Mouse (Mus musculus): ENCODE measurements around the gene Cers4. TPM values are rescaled to one million over a fixed set of nuclear protein-coding genes. Genes with fewer than 3 reads are reported as not detected.
A peak's percentile ranks its signal among the peaks of the same experiment; 100 is the strongest.

Cers4 gene
- polyA plus RNA-seq, 1 experiment from 2014 or later: 46.2 TPM

- Histone ChIP-seq H3K36me3 (ENCODE audit: control insufficient read depth, insufficient read depth, low read length) (no peaks in the 10 kb centered on the region), H3K27me3 (ENCODE audit: control insufficient read depth, insufficient read depth, low read length) (no peaks in the 10 kb centered on the region), H3K9ac (replicated peaks; ENCODE audit: low read depth, low read length) (peak overlapping the region; percentile 71), H3K4me2 (ENCODE audit: low read depth, low read length) (peak overlapping the region; percentile 74), H3K9me3 (ENCODE audit: control insufficient read depth, low read length) (no peaks in the 10 kb centered on the region), H3K4me1 (ENCODE audit: control insufficient read depth, insufficient read depth, low read length) (no peaks in the 10 kb centered on the region), H3K27ac (ENCODE audit: low read depth, low read length) (peak overlapping the region; percentile 67), H3K4me3 (ENCODE audit: low read depth, low read length) (peak overlapping the region; percentile 57)
- WGBS: 7% methylated on average over 21 of the region's 21 CpGs
- ATAC-seq (ENCODE audit: low read depth): peak; percentile 67
These were observed 1.0 kb downstream of the Cers4 start for GRCm38 (mm10) chr8:4493686-4494440.

- no peaks in the 10 kb centered on the region for H3K4me1 ChIP-seq (ENCODE audit: control insufficient read depth, insufficient read depth, low read length)
- WGBS: 52% methylated on average over 6 of the region's 6 CpGs
- H3K4me2 ChIP-seq (ENCODE audit: low read depth, low read length): peak overlapping the region; percentile 0; the same call in 1 of the 2 replicates
- H3K36me3 ChIP-seq (ENCODE audit: control insufficient read depth, insufficient read depth, low read length): no peaks in the 10 kb centered on the region
- H3K9ac ChIP-seq (replicated peaks; ENCODE audit: low read depth, low read length): no peak overlapping the region
- H3K9me3 ChIP-seq (ENCODE audit: control insufficient read depth, low read length): no peaks in the 10 kb centered on the region
- ATAC-seq (ENCODE audit: low read depth): no peak
- H3K27me3 ChIP-seq (ENCODE audit: control insufficient read depth, insufficient read depth, low read length): no peaks in the 10 kb centered on the region
- no peak overlapping the region for H3K27ac ChIP-seq (ENCODE audit: low read depth, low read length)
- H3K4me3 ChIP-seq (ENCODE audit: low read depth, low read length): no peak overlapping the region
These were observed 3.1 kb downstream of the Cers4 start for GRCm38 (mm10) chr8:4495976-4496375.

GRCm38 (mm10) chr8:4497610-4498009, 4.8 kb downstream of the Cers4 start:
- no peaks in the 10 kb centered on the region for H3K36me3 ChIP-seq (ENCODE audit: control insufficient read depth, insufficient read depth, low read length)
- H3K9me3 ChIP-seq (ENCODE audit: control insufficient read depth, low read length): no peaks in the 10 kb centered on the region
- no peak overlapping the region for H3K4me2 ChIP-seq (ENCODE audit: low read depth, low read length)
- no peaks in the 10 kb centered on the region for H3K4me1 ChIP-seq (ENCODE audit: control insufficient read depth, insufficient read depth, low read length)
- 100% methylated on average over 1 of the region's 1 CpGs for WGBS
- ATAC-seq (ENCODE audit: low read depth): no peak
- H3K27ac ChIP-seq (ENCODE audit: low read depth, low read length): no peak overlapping the region
- no peak overlapping the region for H3K9ac ChIP-seq (replicated peaks; ENCODE audit: low read depth, low read length)
- no peak overlapping the region for H3K4me3 ChIP-seq (ENCODE audit: low read depth, low read length)
- no peaks in the 10 kb centered on the region for H3K27me3 ChIP-seq (ENCODE audit: control insufficient read depth, insufficient read depth, low read length)

- ATAC-seq (ENCODE audit: low read depth): no peak
- WGBS: 78% methylated on average over 1 of the region's 1 CpGs
- Histone ChIP-seq H3K36me3 (ENCODE audit: control insufficient read depth, insufficient read depth, low read length) (no peaks in the 10 kb centered on the region), H3K4me3 (ENCODE audit: low read depth, low read length) (no peak overlapping the region), H3K4me1 (ENCODE audit: control insufficient read depth, insufficient read depth, low read length) (no peaks in the 10 kb centered on the region), H3K4me2 (ENCODE audit: low read depth, low read length) (no peak overlapping the region), H3K27me3 (ENCODE audit: control insufficient read depth, insufficient read depth, low read length) (no peaks in the 10 kb centered on the region), H3K27ac (ENCODE audit: low read depth, low read length) (no peak overlapping the region), H3K9me3 (ENCODE audit: control insufficient read depth, low read length) (no peaks in the 10 kb centered on the region), H3K9ac (replicated peaks; ENCODE audit: low read depth, low read length) (no peak overlapping the region)
These were observed 12.5 kb downstream of the Cers4 start for GRCm38 (mm10) chr8:4505364-4505763.

- Histone ChIP-seq H3K4me3 (ENCODE audit: low read depth, low read length) (no peak overlapping the region), H3K9ac (replicated peaks; ENCODE audit: low read depth, low read length) (no peak overlapping the region), H3K9me3 (ENCODE audit: control insufficient read depth, low read length) (no peaks in the 10 kb centered on the region), H3K27ac (ENCODE audit: low read depth, low read length) (no peak overlapping the region), H3K4me2 (ENCODE audit: low read depth, low read length) (no peak overlapping the region), H3K27me3 (ENCODE audit: control insufficient read depth, insufficient read depth, low read length) (no peaks in the 10 kb centered on the region), H3K36me3 (ENCODE audit: control insufficient read depth, insufficient read depth, low read length) (no peaks in the 10 kb centered on the region), H3K4me1 (ENCODE audit: control insufficient read depth, insufficient read depth, low read length) (no peaks in the 10 kb centered on the region)
- WGBS: 86% methylated on average over 5 of the region's 5 CpGs
- ATAC-seq (ENCODE audit: low read depth): no peak
These were observed 14.7 kb downstream of the Cers4 start for GRCm38 (mm10) chr8:4507527-4507926.

GRCm38 (mm10) chr8:4510824-4511223, 18.0 kb downstream of the Cers4 start:
- ATAC-seq (ENCODE audit: low read depth): no peak; the same call in 1 of the 2 replicates
- no peak overlapping the region for H3K4me2 ChIP-seq (ENCODE audit: low read depth, low read length)
- H3K4me1 ChIP-seq (ENCODE audit: control insufficient read depth, insufficient read depth, low read length): no peaks in the 10 kb centered on the region
- H3K27me3 ChIP-seq (ENCODE audit: control insufficient read depth, insufficient read depth, low read length): no peaks in the 10 kb centered on the region
- no peak overlapping the region for H3K27ac ChIP-seq (ENCODE audit: low read depth, low read length)
- no peak overlapping the region for H3K4me3 ChIP-seq (ENCODE audit: low read depth, low read length)
- H3K9ac ChIP-seq (replicated peaks; ENCODE audit: low read depth, low read length): no peak overlapping the region
- no peaks in the 10 kb centered on the region for H3K36me3 ChIP-seq (ENCODE audit: control insufficient read depth, insufficient read depth, low read length)
- WGBS: 92% methylated on average over 4 of the region's 4 CpGs
- no peaks in the 10 kb centered on the region for H3K9me3 ChIP-seq (ENCODE audit: control insufficient read depth, low read length)

GRCm38 (mm10) chr8:4511429-4512115, 18.7 kb downstream of the Cers4 start:
- no peak for ATAC-seq (ENCODE audit: low read depth)
- H3K27ac ChIP-seq (ENCODE audit: low read depth, low read length): no peak overlapping the region
- 46% methylated on average over 2 of the region's 2 CpGs for WGBS

GRCm38 (mm10) chr8:4512116-4512495, 19.3 kb downstream of the Cers4 start:
- H3K27ac ChIP-seq (ENCODE audit: low read depth, low read length): no peak overlapping the region

More at GRCm38 (mm10) chr8:4511429-4512115, 18.7 kb downstream of the Cers4 start:
- no peak overlapping the region for H3K4me2 ChIP-seq (ENCODE audit: low read depth, low read length)
- no peak overlapping the region for H3K4me3 ChIP-seq (ENCODE audit: low read depth, low read length)
- H3K4me1 ChIP-seq (ENCODE audit: control insufficient read depth, insufficient read depth, low read length): no peaks in the 10 kb centered on the region
- no peaks in the 10 kb centered on the region for H3K9me3 ChIP-seq (ENCODE audit: control insufficient read depth, low read length)
- H3K27me3 ChIP-seq (ENCODE audit: control insufficient read depth, insufficient read depth, low read length): no peaks in the 10 kb centered on the region
- no peaks in the 10 kb centered on the region for H3K36me3 ChIP-seq (ENCODE audit: control insufficient read depth, insufficient read depth, low read length)
- no peak overlapping the region for H3K9ac ChIP-seq (replicated peaks; ENCODE audit: low read depth, low read length)

GRCm38 (mm10) chr8:4516162-4516561, 23.3 kb downstream of the Cers4 start:
- Histone ChIP-seq H3K27ac (ENCODE audit: low read depth, low read length) (no peak overlapping the region), H3K4me3 (ENCODE audit: low read depth, low read length) (no peak overlapping the region), H3K4me2 (ENCODE audit: low read depth, low read length) (no peak overlapping the region), H3K9me3 (ENCODE audit: control insufficient read depth, low read length) (no peaks in the 10 kb centered on the region), H3K36me3 (ENCODE audit: control insufficient read depth, insufficient read depth, low read length) (peaks cover 12% of the 10 kb centered on the region; the same call in 1 of the 2 replicates), H3K27me3 (ENCODE audit: control insufficient read depth, insufficient read depth, low read length) (no peaks in the 10 kb centered on the region), H3K9ac (replicated peaks; ENCODE audit: low read depth, low read length) (no peak overlapping the region), H3K4me1 (ENCODE audit: control insufficient read depth, insufficient read depth, low read length) (no peaks in the 10 kb centered on the region)
- ATAC-seq (ENCODE audit: low read depth): peak; percentile 50; the same call in 1 of the 2 replicates
- WGBS: 82% methylated on average over 2 of the region's 2 CpGs

More at GRCm38 (mm10) chr8:4512116-4512495, 19.3 kb downstream of the Cers4 start:
- 22% methylated on average over 8 of the region's 8 CpGs for WGBS
- H3K9ac ChIP-seq (replicated peaks; ENCODE audit: low read depth, low read length): no peak overlapping the region
- H3K36me3 ChIP-seq (ENCODE audit: control insufficient read depth, insufficient read depth, low read length): peaks cover under 1% of the 10 kb centered on the region; the same call in 1 of the 2 replicates
- H3K9me3 ChIP-seq (ENCODE audit: control insufficient read depth, low read length): no peaks in the 10 kb centered on the region
- no peak for ATAC-seq (ENCODE audit: low read depth)
- no peak overlapping the region for H3K4me3 ChIP-seq (ENCODE audit: low read depth, low read length)
- no peak overlapping the region for H3K4me2 ChIP-seq (ENCODE audit: low read depth, low read length)
- H3K4me1 ChIP-seq (ENCODE audit: control insufficient read depth, insufficient read depth, low read length): no peaks in the 10 kb centered on the region
- H3K27me3 ChIP-seq (ENCODE audit: control insufficient read depth, insufficient read depth, low read length): no peaks in the 10 kb centered on the region

All from neural tube, embryonic 14.5 days (tissue).